Mouse (Mus musculus) liver, embryonic 14.5 days (tissue): ENCODE measurements around the gene Calm1.

Experiments used
- CTCF ChIP-seq: IDR thresholded peaks from 2 replicates; pipeline ENCODE4 v1.5.1; 2016; ENCODE audit warnings: antibody characterized with exemption, low read depth, control low read depth
- EP300 ChIP-seq: IDR thresholded peaks from 2 replicates; pipeline ENCODE4 v1.6.1; 2016; ENCODE audit warnings: antibody characterized with exemption, low read depth

- no peak for TF ChIP-seq CTCF
- TF ChIP-seq EP300, result no peak
These were observed 7.3 kb downstream of the Calm1 start for GRCm38 (mm10) chr12:100206521-100206920.
